Mouse (Mus musculus) liver, embryonic 16.5 days (tissue): ENCODE data around the gene Glis1. TPM values are rescaled to one million over a fixed set of nuclear protein-coding genes. Genes with fewer than 3 reads are reported as not detected.

ENCODE experiments used
- ATAC-seq: fragments of 200-750 bp; cut with Nextera tagmentation; 2 replicates; pipeline ENCODE4 v1.8.0; 2017; ENCODE audit warnings: low read depth, mild to moderate bottlenecking, moderate number of reproducible peaks, moderate library complexity
- H3K27ac ChIP-seq: fragments of 300-500 bp; sonication (generic); 2 replicates; pipeline ENCODE4 v1.5.1; 2014; ENCODE audit warnings: mild to moderate bottlenecking, low read length
- H3K27me3 ChIP-seq: fragments of 300-500 bp; sonication (generic); 2 replicates; pipeline ENCODE4 v1.6.1; 2014; ENCODE audit warnings: low read depth, low read length, mixed read lengths; ENCODE audit not compliant: control insufficient read depth, insufficient read depth
- H3K36me3 ChIP-seq: fragments of 300-500 bp; sonication (generic); 2 replicates; pipeline ENCODE4 v1.6.1; 2014; ENCODE audit warnings: mild to moderate bottlenecking; ENCODE audit not compliant: control insufficient read depth, insufficient read depth
- H3K4me1 ChIP-seq: fragments of 300-500 bp; sonication (generic); 2 replicates; pipeline ENCODE4 v1.6.1; 2014; ENCODE audit warnings: low read depth, low read length, mixed read lengths; ENCODE audit not compliant: control insufficient read depth
- H3K4me2 ChIP-seq: fragments of 300-500 bp; sonication (generic); 2 replicates; pipeline ENCODE4 v1.6.1; 2014; ENCODE audit warnings: low read depth, low read length, mixed read lengths
- H3K4me3 ChIP-seq: fragments of 300-500 bp; sonication (generic); 2 replicates; pipeline ENCODE4 v1.5.1; 2014; ENCODE audit warnings: low read depth, mild to moderate bottlenecking, low read length
- H3K9ac ChIP-seq: fragments of 300-500 bp; sonication (generic); 2 replicates; pipeline ENCODE4 v1.6.1; 2014; ENCODE audit warnings: low read depth, low read length
- H3K9me3 ChIP-seq: fragments of 300-500 bp; sonication (generic); replicated peaks from 2 replicates; pipeline ENCODE4 v1.6.1; 2016; ENCODE audit warnings: low read length; ENCODE audit not compliant: control insufficient read depth
- WGBS: fragments of 180-500 bp; shearing (Covaris S2); extraction: QIAGEN DNeasy Blood & Tissue Kit; methylation state at CpG from one replicate; pipeline ENCODE4 v1.1.7; 2014; ENCODE audit not compliant: insufficient replicate concordance; 5-methylcytosine and 5-hydroxymethylcytosine counted together
- polyA plus RNA-seq: library from polyadenylated mRNA; unstranded; fragments of >200 nt; fragmentation: Nextera tagmentation; extraction: Ambion mirVana; gene quantifications from 2 replicates; pipeline ENCODE4 v1.2.1, GENCODE M21; 2015

The Glis1 gene
- polyA plus RNA-seq, 1 experiment from 2014 or later = 0.55 TPM

DNA sequence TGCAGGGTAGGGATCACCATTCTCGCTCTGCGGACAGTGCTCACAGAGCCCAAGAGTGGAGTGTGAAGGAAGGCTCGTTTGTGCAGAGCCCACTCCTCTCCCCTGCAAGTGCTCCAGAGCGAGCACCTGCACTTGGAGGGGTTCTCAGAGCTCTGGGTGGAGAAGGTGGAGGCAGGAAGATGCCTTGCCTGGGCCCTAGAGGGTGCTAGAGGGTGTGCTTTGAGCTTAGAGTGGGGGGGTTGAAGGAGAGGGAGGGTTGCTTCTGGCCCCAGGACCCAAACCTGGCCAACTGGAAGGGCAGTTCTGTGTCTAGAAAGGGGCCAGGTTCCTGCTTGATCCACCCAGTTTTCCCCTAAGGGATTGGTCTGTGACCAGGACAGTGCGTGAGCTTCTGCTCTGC is 51.5 kb downstream of the Glis1 start:
- no peak for ATAC-seq
- Histone ChIP-seq H3K36me3 (no peaks in the 10 kb centered on the region), H3K27me3 (no peaks in the 10 kb centered on the region), H3K9ac (no peak overlapping the region), H3K4me3 (no peak overlapping the region), H3K4me1 (no peaks in the 10 kb centered on the region), H3K9me3 (no peaks in the 10 kb centered on the region), H3K27ac (no peak overlapping the region), H3K4me2 (no peak overlapping the region)
- WGBS = 44% methylated on average over 5 of the region's 5 CpGs

DNA sequence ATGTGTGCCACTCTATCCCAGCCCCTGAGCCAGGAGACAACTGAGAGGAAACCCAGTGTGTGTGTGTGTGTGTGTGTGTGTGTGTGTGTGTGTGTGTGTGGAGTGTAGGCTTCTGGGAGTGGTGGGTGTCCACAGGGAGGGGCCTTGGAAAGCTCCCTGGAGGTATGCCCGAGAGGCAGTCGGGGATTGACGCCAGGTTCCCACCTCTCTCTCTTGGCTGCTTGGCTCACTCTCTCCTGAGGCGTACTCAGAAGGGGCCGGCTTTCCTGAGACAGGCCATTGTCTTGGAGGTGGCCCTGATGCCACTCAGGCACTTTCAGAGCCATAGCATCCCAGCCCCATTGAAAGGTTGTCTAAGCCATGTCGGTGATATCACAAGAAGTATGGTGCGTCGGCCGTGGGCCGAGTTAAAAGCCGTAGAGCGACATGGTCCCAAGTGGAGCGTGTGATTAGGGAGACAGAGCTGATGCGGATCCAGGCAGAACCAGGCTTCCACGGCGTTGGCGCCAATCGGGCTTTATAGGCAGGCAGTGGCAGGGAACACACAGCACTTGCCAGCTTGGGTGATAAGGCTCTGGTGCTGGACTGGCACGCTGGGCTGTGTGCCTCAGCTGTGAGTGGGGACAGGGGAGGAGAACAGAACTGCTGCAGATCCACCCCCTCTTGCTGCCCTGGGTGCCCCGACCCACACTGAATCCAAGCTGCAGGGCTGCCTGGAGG is 54.9 kb downstream of the Glis1 start:
- no peaks in the 10 kb centered on the region for H3K4me1 ChIP-seq
- no peak overlapping the region for H3K9ac ChIP-seq
- no peak overlapping the region for H3K4me3 ChIP-seq
- no peaks in the 10 kb centered on the region for H3K9me3 ChIP-seq
- ATAC-seq = no peak
- H3K27me3 ChIP-seq = no peaks in the 10 kb centered on the region
- H3K4me2 ChIP-seq = no peak overlapping the region
- no peaks in the 10 kb centered on the region for H3K36me3 ChIP-seq
- WGBS = 76% methylated on average over 20 of the region's 20 CpGs
- no peak overlapping the region for H3K27ac ChIP-seq

DNA sequence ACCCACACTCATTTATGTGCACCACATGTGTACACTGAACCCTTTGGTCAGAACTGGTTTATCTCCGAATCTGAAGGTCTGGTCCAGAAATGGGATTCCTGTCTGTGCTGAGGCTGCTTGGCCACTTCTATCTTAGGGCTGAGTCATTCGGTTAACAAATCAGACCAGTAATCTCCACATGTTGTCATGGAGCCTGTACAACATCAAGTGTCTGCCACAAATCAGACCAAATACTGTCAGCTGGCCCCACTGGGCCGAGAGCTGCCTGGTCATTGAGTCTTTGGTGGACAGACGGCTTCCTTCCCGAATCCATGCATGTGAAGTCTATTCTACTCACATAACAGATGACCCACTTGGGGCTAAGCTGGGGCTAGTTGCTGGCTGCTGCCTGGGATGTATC is 58.6 kb downstream of the Glis1 start:
- H3K9ac ChIP-seq = no peak overlapping the region
- H3K4me2 ChIP-seq = no peak overlapping the region
- H3K36me3 ChIP-seq = no peaks in the 10 kb centered on the region
- WGBS = 62% methylated on average over 5 of the region's 5 CpGs
- H3K4me1 ChIP-seq = no peaks in the 10 kb centered on the region
- H3K4me3 ChIP-seq = no peak overlapping the region
- no peaks in the 10 kb centered on the region for H3K9me3 ChIP-seq
- H3K27ac ChIP-seq = no peak overlapping the region
- no peak for ATAC-seq
- H3K27me3 ChIP-seq = no peaks in the 10 kb centered on the region

DNA sequence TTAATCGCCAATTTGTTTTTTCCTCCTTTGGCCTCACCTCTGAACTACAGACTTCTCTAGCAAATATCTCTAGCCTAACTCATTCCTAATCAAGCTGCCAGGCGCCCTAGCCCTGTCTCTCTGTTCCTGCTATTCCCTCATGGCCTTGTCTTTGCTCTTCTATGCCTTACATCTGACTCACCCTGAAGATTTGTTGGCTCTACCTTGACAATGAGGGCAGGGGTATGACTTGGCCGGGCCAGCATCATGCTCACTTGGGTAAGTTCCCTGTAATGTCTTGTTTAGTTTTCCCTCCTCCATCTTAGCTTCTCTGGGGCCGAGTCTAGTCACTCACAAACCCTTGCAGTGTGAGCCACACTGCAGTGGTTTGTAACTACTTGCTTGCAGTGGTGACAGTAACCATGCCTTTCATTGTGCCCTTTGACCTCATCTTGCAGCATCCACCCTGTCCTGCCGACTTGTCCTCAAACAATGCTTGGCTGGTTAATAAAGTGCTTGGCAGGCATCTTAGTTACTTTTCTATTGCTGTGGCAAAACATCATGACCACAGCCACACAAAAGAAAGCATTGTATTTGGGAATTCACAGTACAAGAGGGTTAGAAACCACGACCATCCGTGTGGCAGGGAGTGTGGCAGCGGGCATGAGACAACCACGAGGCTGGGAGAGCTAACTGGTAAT is 61.5 kb downstream of the Glis1 start:
- 54% methylated on average over 9 of the region's 9 CpGs for WGBS
- no peaks in the 10 kb centered on the region for H3K4me1 ChIP-seq
- no peak for ATAC-seq

DNA sequence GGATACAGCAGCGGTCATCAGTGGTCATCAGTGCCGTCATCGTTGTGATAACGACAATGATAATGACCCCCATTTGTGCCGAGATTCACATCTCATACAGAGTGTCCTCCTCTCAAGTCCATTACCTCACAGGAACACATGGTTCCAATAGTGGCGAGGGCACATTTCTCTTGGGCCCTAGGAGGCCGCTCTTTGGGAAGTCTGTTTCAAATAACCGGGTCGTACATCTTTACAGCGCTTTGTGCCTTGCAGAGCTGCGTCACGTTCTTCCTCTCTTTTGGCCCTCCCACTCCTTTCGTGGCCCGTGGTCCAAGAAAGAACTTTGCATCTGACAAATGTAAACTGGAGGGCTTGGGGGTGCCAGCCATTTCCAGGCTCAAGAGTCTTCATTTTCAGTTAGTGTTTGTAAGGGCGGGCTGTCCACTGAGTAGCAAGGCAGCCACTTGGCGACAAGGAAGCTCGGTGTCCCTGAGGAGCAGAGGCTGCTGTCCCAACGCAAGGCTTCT is 63.1 kb downstream of the Glis1 start:
- no peaks in the 10 kb centered on the region for H3K27me3 ChIP-seq
- no peak overlapping the region for H3K4me3 ChIP-seq
- H3K9ac ChIP-seq = no peak overlapping the region
- no peak overlapping the region for H3K27ac ChIP-seq
- H3K9me3 ChIP-seq = no peaks in the 10 kb centered on the region
- ATAC-seq = no peak
- H3K4me2 ChIP-seq = no peak overlapping the region
- no peaks in the 10 kb centered on the region for H3K36me3 ChIP-seq
- no peaks in the 10 kb centered on the region for H3K4me1 ChIP-seq
- WGBS = 73% methylated on average over 18 of the region's 18 CpGs

More for the DNA sequence above, 61.5 kb downstream of the Glis1 start:
- Histone ChIP-seq H3K4me3 (no peak overlapping the region), H3K27me3 (no peaks in the 10 kb centered on the region), H3K36me3 (no peaks in the 10 kb centered on the region), H3K9me3 (no peaks in the 10 kb centered on the region), H3K4me2 (no peak overlapping the region), H3K27ac (no peak overlapping the region), H3K9ac (no peak overlapping the region)

DNA sequence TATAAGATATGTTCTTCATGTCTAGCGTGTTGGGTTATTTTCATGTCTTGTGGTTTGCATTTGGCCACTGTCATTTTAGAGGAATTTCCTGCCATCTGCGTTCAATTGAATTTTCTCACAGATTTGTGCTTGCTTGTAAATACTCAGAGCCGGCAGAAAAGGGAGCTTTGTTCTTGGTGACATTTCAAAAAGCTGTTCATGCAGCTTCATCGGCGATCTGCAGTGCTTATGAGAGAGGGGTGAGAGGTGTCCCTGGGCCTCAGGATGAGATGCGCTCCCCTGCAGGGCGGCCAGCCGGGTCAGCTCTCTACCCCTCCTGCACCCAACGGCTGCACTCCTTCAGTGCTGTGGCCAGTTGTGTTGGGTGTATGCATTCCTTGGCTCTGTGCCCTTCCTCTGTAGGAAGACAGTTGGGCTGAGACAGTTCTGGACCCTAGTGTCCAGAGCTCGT is 68.2 kb downstream of the Glis1 start:
- WGBS = 62% methylated on average over 10 of the region's 10 CpGs
- no peak for ATAC-seq
- no peaks in the 10 kb centered on the region for H3K36me3 ChIP-seq
- H3K9me3 ChIP-seq = no peaks in the 10 kb centered on the region
- H3K4me1 ChIP-seq = no peaks in the 10 kb centered on the region
- H3K9ac ChIP-seq = no peak overlapping the region
- H3K4me3 ChIP-seq = no peak overlapping the region
- H3K4me2 ChIP-seq = no peak overlapping the region
- no peaks in the 10 kb centered on the region for H3K27me3 ChIP-seq
- no peak overlapping the region for H3K27ac ChIP-seq

DNA sequence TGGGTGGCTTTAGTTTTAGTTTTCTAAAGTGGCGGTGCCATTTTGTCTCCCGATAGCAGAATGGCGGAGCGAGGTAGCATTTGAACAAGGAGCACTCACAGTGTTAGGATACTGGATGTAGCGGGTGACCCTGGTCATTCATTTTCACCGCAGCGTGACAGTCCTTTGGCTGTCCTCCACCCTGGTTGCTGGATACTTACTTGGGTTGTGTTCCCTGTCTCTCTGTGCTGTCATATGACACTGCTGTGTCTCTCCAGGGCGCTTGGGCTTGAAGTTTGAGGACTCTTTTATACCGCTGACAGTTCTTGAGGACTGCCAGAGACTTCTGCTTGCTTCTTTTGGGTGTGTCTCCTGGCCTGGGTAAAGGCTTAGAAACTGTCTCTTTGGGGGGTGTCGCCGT is 80.6 kb downstream of the Glis1 start:
- no peak overlapping the region for H3K4me2 ChIP-seq
- no peaks in the 10 kb centered on the region for H3K36me3 ChIP-seq
- no peak overlapping the region for H3K9ac ChIP-seq
- H3K27ac ChIP-seq = no peak overlapping the region
- H3K4me3 ChIP-seq = no peak overlapping the region
- 78% methylated on average over 11 of the region's 11 CpGs for WGBS
- H3K27me3 ChIP-seq = no peaks in the 10 kb centered on the region
- H3K4me1 ChIP-seq = no peaks in the 10 kb centered on the region
- H3K9me3 ChIP-seq = no peaks in the 10 kb centered on the region
- ATAC-seq = no peak

DNA sequence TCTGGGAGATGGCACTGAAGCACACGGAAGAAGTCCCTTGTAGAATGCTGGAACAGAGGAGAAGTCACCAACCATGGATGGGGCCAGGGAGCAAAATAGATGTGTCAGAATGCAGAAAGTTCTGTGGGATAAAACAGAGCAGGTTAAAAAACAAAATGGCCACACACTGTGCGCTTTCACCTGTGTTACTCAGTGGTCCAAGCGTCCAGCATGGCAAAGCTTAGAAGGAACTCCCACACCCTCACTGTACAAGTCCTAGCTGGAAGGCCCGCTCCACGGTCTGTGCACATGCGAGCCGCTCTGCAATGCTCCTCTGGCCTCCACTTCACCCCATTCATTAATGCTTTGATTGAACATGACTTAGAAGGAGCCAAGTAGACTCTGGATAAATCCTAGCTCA is 81.2 kb downstream of the Glis1 start:
- Histone ChIP-seq H3K4me1 (no peaks in the 10 kb centered on the region), H3K27ac (no peak overlapping the region), H3K4me2 (no peak overlapping the region), H3K9ac (no peak overlapping the region), H3K36me3 (no peaks in the 10 kb centered on the region), H3K4me3 (no peak overlapping the region), H3K27me3 (no peaks in the 10 kb centered on the region), H3K9me3 (no peaks in the 10 kb centered on the region)
- WGBS = 83% methylated on average over 7 of the region's 7 CpGs
- no peak for ATAC-seq

DNA sequence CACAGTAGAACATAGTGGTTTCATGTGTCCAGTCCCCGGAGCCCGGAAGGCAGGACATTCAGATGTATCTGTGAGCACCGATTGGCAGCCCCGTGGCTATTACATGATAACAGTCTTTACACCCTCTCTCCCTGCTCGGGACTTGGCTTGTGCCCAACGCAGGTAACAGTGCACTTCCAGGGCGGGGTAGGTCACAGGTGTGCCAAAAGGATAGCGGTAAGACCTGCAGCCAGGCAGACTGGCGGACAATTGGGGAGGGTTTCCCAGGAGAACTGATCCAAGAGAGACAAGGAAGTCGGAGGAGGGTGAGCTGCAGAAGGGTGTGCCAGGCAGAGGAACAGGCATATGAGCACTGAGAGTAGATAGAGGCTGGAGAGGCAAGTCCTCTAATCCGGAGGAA is 84.4 kb downstream of the Glis1 start:
- H3K27me3 ChIP-seq = no peaks in the 10 kb centered on the region
- H3K9me3 ChIP-seq = no peaks in the 10 kb centered on the region
- no peak overlapping the region for H3K27ac ChIP-seq
- H3K4me1 ChIP-seq = no peaks in the 10 kb centered on the region
- H3K9ac ChIP-seq = no peak overlapping the region
- H3K4me2 ChIP-seq = no peak overlapping the region
- ATAC-seq = no peak
- H3K4me3 ChIP-seq = no peak overlapping the region
- WGBS = 75% methylated on average over 11 of the region's 11 CpGs
- H3K36me3 ChIP-seq = no peaks in the 10 kb centered on the region
